Mouse (Mus musculus): ENCODE measurements around the gene Zfp423.

Zfp423 gene

DNA sequence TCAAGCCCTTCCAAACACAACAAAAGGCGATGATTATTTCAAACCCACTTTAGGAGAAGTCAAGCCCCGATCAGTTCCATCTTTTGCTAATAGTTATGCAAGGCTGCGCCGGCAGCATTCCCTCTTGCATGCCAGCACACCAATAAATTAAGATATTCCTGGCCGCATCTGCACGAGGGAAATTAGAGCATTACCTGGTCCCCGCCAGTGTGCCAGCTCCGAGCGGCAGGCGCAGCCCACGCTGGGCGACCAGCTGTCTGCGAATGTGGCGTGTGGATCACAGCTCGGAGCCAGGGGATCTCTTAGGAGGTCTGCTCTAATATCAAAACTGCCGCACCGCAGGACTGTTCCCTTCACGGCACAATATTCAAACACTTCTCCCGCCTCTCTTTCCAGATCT lies 217.4 kb downstream of the Zfp423 start:
- no peak for DNase-seq

DNA sequence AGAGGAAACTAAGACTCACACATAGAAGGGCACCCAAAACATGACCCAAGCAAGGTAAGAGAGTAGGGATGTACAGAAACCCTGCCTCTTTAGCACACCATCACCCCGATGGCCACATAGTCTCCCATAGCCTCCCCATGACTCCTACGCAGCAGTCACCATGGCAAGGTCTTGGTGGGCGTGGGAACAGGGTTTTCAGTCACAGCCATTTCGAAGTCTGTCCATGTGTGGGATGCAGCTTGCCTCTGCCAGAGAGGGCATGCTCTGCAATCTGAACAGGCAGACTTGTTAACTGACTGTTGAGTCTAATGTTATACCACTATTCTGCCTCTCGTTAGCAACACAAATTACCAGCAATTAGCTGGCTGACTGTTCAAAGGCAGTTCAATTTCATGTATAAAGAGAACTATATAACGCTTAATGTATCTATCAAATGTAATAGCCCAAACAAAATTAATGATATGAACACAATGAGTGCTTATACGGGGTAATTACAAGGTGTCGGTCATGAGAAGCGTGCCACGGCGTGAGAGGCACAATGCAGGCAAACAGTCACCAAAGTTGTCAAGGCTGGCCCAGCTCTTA lies 218.4 kb downstream of the Zfp423 start:
- no peak for DNase-seq

DNA sequence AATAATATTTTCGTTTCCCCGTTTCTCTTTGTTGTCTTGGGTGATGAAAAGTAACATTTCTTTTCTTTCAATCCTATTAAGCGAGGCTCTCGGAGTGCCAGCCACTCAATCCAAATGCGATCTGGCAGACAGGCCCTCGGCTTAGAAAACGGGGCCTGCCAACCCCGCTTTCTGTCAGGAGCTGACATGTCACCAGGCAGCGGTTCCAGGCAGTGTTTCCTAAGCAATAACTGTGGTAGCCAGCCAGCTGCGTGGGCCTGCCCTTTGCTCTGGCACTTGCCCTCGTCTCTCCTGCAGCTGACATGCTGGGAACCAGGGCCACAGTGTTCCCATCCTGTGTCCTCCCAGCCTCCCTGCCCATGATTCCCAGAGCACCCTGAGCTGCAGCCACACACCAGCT lies 221.5 kb downstream of the Zfp423 start:
- DNase-seq, result no peak

DNA sequence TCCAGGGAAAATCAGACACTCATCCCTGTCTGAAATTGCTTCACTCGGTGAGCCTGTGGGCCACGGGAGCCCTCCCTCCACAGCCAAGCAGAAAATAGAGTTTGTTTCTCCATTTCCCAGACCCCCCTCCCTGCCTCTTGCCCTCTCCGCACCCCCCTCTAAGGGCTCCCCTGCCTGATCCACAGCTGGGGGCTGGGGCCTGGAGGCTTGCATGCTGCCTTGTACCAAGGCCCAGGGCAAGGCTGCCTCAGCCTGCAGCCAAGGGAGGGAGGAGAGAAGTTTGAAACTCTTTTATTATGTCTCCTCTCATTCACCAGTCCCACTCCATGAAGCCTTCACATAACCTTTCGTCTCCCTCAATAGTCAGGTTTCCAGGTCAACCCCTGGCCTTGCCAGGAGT lies 224.5 kb downstream of the Zfp423 start:
- no peak for DNase-seq

DNA sequence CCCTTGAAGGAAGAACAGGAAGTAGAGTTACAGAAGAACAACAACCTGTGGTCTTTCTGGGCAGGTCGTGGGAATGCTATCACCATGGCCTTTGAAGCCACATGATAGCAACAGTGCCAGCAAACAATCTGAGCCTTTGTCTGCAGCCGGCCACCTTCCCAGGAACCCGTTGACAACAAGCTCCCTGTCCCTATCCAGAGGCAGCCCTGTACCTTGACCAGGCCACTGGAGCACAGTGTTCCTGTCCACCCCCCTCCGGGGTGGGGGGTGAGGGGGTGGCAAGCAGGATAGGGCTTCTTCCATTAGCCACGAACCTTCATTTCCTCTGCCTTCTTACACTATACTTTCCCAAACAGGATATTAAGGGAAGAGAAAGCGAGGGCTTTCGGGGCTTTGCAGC lies 224.9 kb downstream of the Zfp423 start:
- DNase-seq, result no peak

DNA sequence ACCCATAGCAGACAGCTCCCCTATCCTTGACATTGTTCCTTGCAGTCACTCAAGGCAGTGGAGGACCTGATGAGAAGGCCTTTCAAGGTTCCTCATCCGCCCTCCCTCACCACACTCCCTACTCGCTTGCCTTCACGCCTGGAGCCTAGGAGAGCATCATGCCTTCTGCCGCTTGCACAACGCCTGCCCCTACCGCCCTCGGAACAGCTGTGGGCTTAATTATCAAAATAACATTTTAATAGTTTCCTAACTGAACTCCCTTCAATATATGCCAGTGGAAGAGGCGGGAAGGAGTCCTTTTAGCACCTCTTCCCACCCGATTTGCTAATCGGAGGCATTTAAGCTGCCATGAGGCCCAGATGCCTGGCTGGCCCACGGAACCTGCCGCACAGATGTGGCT lies 228.3 kb downstream of the Zfp423 start:
- DNase-seq, result no peak

DNA sequence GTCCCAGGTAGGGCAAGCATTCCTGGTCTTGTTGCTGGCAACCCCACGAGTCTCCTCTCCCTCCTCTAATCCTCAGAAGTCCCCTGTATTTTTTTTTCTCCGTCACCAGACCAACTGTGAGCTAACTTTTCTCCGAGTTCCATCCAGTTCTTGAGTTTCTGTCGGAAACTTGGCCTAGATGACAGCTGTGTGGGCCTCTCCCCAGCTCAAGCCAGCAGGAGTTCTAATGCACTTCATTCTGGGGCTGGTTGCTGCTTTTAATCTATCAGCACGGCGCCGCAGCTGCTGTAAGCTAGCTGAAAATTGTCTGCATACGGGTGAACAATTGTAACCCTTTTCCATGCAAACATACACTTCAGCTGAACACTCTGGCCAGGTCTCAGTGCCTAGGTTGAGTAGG lies 236.4 kb downstream of the Zfp423 start:
- DNase-seq, result no peak

DNA sequence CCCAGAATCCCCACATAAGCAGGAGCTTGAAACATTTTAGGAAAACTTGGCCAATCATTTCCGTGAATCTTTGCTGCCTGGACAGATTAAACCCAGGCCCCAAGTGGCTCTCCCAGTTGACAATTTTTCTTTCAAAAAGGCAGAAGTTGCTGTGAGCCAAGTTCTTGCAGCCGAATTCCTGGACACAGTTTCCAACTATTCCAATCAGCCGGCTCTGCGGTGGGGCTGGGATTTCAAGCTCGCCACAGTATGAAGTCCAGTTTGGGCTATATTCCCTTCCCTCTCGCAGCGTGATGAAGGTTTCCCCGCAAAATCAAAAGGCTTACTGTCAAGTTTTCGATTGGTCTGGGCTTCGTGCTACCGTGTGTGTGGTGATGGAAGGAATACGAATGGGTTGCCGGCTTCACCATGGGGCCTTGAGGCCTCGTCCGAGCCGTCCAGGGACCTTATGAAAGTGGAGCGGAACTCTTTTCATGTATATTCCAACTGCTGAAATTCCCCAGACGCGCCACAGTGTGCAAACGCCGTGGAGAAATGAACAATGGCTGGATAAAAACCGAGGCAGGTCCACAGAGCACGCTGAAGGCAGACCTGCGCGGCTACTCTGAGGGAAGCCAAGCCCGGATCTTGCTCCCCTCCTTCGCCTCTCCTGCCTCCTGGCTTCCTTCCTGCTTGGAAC lies 240.1 kb downstream of the Zfp423 start:
- DNase-seq, result no peak

DNA sequence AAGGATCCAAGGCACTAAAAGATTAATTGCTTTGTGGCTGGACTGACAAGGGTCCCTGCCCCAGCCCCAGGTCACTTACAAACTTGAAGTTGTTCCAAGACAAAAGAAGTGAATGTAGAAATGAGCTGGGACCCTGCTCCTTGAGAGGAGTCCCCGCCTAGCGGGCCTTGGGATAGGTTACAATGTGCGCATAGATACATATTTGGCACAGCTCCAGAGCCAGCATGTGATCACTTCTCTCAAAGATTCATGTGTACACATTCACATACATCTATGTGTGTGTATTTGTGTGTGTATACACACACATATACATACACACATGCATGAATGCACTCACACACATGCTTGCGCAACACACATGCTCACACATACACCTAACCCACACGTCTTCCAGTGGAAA lies 241.9 kb downstream of the Zfp423 start:
- DNase-seq, result no peak

DNA sequence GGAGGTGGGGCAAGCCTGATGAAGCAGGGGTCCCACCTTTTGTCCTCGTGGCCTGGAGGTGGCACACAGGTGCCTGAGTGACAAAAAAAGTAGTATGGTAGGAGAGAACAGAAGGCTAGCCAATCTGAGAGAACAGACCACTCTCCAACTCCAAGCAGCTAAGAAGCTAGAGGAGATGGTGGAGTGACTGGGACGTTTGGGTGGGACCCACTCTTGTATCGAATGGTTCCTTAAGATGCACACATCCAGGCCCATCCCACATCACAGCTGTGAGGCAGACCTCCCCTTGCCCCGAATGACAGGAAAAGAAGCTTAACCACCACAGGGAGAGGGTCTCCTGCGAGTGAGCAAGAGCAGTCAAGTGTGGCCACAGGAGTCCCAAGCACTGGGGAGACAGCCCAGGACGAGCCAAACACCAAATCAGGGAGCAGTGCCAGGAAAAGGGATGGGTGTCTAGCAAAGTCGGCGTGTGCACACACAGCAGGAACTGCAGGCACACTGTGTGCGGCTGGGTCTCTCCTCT lies 242.6 kb downstream of the Zfp423 start:
- DNase-seq, result no peak

DNA sequence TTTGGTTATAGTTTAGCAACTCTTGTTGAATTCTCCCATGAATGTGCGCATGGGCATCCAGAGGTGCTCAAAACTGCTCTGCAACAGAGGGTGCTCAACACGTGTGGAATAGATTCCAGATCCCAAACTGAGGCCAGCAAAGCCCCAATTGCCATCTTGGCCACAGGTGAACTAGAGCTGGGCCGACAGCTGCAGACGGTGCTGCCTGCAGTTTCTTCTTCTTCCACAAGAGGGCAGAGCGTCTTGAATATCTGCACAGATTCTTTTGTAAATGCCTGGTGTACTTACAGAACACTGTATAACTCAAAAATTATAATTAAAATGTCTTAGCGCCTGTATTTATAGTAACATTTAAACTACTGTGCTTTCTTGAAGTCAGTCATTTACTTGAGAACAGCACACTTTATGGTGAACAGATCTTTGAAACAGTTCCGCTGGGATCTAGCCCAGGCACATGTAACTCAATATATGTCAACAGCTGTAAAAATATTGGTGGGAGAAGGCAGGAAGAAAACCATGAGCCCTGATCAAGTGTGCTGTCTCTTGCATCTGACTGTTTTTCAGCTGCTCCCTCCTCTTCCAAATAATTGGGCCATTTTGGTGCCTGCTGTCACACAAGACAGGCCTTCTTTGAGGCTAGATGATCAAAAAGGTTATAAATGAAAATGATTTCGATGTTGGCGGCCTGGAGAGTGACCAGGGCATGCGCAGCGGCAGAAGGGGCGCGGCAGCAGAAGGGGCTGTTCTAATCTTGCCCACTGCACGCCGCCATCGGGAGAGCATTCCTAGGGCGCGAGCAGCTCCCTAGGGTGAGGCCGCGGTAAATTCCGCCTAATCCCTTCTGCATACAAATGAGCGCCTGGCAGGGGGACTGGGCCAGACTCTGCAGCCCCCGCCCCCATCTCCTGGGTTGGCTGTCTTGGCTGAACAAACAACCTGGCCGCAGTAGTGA lies 243.4 kb downstream of the Zfp423 start:
- peak; percentile 80 for DNase-seq

DNA sequence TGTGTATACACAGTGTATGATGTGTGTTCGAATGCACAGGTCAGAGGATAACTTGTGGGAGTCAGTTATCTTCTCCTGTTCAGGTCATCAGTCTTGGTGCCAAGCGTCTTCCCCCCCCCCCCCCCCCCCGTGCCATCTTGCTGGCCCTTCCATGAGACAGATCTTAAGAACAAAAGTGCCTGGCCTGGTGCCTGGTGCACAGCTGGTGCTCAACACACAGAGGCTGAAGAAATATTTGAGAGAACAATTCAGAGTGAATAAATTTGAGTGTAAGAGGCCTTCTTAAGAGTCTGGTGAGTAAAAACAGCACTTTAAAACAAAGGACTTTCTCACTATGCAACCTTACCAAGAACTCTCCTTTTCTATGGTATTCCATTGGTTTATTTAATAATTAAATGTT lies 245.4 kb downstream of the Zfp423 start:
- no peak for DNase-seq

DNA sequence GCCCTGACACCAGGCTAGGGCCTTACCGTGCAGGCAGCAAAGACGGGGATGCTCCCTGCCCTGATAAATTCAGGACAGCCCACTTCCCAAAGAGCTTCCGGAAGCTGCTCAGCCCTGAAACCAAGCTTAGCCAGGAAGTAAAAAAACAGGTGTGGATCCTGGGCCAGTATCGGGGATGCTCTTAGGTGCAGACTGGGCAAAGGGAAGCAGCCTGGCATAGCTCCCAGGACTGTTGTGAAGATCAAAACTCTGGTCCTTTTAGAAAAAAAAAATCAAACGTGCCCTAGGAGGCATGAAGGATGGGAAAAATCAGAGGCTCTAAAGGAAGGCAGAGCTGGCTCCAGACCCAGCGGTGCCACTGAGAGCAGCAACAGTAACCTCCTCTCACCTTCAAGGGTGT lies 247.4 kb downstream of the Zfp423 start:
- DNase-seq, result no peak

DNA sequence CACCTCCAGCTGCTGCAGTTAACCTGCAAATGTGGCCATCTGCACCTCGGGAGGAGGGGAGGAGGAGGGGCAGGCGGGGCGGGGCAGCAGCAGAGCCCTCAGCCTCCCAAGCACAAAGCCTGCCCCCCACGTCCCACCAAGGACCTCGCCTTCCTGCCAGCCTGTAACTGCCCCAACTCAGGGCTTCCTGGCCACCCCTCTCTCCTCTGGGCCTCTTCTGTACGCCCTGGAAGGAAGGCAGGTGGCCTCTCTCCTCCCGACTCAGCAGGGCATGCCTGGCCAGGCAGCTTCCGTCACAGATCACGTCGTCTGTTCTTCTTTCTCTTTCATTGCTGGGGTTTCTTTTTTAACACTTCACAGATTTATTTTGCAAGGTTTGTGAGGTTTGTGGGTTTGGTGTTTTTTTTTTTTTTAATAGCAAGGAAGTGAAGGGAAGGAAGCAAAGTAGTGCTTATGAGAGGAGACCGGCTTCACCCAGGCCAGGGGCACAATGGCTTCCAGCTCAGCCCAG lies 251.2 kb downstream of the Zfp423 start:
- no peak for DNase-seq

DNA sequence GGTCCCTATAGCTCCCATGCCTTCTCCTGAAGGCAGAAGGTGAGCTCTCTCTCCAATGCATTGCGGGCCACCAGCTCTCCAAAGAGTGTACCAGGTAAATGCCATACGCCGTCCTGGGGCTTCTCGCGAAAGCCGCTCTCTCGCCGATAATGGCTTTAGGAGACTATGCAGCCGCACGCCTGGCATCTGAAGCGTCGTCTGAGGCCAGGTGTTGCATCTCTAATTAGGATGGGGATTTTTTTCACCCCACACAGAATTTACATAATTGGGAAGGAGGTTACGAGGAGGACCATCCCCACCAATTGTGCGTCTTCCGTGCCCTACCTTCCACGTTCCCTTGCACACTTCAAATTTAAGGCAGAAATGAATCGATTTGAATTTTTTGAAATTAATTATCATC lies 252.2 kb downstream of the Zfp423 start:
- no peak for DNase-seq

DNA sequence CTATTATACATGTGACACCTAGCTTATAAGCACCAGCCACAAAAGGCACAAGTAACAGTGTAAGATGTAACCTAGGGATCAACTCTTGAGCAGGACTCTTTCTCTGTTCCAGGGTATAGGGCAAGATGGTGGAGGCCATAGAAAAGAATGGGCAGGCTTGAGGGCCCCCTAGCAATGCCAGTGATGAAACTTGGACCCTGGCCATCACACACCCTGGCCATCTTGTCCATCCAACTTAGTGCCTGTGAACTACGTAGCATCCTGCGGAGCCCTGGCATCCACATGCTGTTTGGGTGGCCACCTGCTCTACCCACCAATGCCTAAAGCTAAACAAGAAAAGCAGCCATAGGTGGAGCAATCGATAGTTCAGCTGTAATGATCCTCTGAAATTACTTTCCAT lies 254.6 kb downstream of the Zfp423 start:
- DNase-seq, result no peak

DNA sequence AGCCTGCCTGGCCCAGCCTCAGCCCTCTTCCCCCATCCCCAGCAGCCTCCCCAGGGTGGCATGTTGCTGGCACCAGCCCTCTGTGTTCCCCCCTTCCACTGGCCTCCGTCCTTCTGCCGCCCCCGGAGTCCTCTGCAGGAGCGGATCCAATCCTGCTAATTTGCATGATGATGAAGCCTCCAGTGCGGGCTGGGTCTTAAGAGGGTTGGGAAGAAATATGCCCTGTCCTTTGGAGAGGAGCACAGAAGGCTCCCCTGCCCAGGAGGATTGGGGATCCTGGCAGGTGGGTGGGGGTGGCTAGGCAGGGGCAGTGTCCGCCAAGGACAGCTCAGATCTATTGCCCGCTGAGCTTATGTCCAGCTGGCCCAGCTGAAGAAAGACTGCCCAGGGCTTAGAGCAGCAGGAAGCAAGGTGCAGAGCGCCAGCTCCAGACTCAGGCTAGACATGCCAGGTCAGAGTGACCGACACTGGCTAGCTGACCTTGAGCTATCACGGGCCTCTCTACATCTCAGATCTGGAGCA lies 256.5 kb downstream of the Zfp423 start:
- no peak for DNase-seq

DNA sequence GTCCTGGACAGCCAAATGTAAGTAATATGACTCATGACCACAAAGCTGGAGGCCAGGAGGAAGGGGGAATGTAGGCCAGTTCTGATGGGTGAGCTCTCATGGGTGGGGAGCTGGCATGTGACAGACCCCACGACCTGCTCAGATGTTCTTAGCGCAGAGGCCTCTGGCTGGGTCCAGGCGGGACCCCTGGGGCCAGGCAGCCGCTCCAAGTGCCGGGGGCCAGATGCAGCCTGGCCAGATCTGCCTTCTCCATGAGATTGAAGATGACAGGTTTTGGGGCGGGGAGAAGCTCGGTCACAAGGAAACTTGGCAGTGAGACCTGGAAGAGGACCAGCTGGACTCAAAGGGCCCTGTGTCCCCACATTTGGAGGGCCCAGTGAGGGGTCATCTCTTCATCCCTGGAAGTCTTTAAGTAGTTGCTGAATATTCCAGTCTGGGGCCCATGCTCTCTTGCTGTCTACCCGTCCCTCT lies 257.3 kb downstream of the Zfp423 start:
- DNase-seq, result no peak

DNA sequence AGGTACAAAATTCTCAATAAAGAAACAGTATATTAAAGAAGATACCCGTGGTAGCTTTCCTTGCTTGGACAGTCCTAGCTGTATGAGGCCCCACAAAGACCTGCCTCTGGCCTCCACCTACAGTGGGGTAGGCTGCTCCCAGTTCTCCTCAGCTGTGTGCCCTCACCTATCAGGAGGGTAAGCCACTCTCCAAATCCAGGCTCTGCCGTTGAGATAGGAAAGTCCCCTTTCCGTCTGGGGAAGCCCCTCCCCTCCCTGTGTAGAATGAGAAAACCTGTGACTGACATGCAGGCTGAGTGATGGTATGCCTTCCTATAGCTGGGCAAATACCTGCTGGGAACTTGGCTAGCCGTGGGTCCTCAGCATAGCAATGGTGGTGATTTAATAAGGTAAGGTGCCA lies 257.8 kb downstream of the Zfp423 start:
- DNase-seq, result no peak

DNA sequence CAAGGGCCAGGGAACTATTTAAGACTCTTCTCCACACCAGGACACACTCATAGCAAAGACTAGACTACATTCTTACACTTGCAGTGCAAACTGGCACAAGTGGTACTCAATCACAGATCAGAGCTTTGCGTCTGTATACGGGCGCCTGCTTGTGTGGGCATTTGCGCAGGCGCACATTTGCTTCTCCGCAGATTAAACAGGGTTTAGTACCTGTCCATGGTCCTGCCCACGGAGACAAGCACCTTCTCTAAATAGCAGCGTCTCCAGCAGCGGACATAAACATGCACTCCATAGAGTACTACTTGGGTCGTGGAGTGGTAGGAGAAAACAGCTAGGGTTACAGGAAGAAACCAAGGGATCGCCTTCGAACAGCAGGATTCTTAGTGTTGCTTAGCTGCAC lies 259.1 kb downstream of the Zfp423 start:
- DNase-seq, result no peak

DNA sequence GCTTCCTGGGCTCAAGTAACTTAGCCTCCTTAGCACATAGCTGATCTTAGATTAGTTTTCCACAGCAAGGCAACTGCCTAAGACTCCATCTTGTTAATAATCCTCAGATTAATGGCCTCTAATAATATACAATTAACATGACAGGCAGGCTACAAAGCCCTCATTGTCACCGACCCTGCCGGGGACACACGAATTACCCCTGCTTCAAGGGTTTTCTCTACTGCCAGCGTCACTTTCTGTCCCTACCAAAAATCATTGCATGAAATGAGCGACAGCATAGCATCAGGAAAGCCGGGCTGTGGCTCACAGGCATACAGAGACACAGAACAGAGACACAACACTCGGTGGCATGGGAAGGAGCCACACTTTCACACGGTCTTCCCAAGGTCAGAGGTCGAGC lies 262.3 kb downstream of the Zfp423 start:
- no peak for DNase-seq

DNA sequence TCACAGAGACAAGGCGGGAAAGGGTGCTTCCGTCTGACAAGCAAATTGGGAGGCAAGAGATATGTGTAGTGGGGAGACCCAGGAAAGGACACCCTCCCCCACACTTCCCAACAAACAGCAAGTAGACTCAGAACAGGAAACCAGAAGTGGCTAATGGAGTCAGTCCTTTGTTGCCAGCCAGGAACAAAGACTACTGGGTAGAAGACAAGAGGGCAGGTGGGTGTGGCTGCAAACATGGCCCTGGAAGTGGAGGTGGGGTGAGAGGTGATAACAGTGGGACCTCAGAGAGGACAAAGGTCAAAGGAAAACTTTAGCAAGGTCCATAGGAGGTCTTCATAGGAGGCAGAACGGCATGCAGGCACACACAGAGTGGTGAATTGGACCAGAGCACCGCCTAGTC lies 265.7 kb downstream of the Zfp423 start:
- no peak for DNase-seq
